Mouse (Mus musculus): ENCODE measurements around the gene Uqcc2.

DNA sequence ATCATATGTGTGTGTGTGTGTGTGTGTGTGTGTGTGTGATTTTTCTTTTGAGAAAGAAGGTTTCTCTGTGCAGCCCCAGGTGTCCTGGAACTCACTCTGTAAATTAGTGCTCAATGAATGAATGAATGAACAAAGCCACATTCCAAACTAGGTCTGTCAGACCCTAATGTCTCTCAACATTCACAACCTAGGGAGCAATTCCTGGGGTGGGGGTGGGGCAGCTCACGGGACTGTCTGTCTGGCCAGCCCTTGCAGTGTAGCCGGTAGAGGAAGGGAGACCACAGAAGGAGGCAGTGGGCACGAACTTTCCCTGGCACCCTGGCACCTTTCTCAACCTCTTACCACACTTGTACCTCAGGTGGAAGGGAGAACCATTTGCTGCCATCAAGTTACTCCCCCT lies 999 bp upstream of the Uqcc2 start:
- TF ChIP-seq GABPA (IDR thresholded peaks at IDR 0.05; ENCODE audit: insufficient replicate concordance, low read depth, low read length) (no peak), CTCF (conservative IDR thresholded peaks at IDR 0.05 in 1 of 2, IDR thresholded peaks at IDR 0.05 in 1 of 2; ENCODE audit: low read depth in 2 of 2, low read length in 2 of 2) (no peak), POLR2AphosphoS2 (IDR thresholded peaks at IDR 0.05; ENCODE audit: low read depth, low read length) (no peak), USF1 (IDR thresholded peaks at IDR 0.05; ENCODE audit: low read depth, low read length) (no peak), ZKSCAN1 (IDR thresholded peaks at IDR 0.05; ENCODE audit: borderline replicate concordance, low read depth, low read length) (no peak), RAD21 (IDR thresholded peaks at IDR 0.05; ENCODE audit: low read depth, low read length) (no peak), CHD1 (IDR thresholded peaks at IDR 0.05; ENCODE audit: low read depth, low read length) (no peak), SIN3A (IDR thresholded peaks at IDR 0.05; ENCODE audit: low read length) (no peak), SMC3 (IDR thresholded peaks at IDR 0.05; ENCODE audit: low read depth, low read length) (no peak)

All from CH12.LX (cell line).